Mouse (Mus musculus): ENCODE results near the gene Fat1. TPM values are rescaled to one million over a fixed set of nuclear protein-coding genes. Genes with fewer than 3 reads are reported as not detected.

Gene Fat1
- polyA plus RNA-seq, 1 experiment, result 34.8 TPM

GRCm38 (mm10) chr8:44961492-44961891 lies 26.2 kb downstream of the Fat1 start:
- no peak for DNase-seq (ENCODE audit: low read depth)

GRCm38 (mm10) chr8:44962572-44963231 lies 27.5 kb downstream of the Fat1 start:
- DNase-seq (ENCODE audit: low read depth), result no peak

DNA sequence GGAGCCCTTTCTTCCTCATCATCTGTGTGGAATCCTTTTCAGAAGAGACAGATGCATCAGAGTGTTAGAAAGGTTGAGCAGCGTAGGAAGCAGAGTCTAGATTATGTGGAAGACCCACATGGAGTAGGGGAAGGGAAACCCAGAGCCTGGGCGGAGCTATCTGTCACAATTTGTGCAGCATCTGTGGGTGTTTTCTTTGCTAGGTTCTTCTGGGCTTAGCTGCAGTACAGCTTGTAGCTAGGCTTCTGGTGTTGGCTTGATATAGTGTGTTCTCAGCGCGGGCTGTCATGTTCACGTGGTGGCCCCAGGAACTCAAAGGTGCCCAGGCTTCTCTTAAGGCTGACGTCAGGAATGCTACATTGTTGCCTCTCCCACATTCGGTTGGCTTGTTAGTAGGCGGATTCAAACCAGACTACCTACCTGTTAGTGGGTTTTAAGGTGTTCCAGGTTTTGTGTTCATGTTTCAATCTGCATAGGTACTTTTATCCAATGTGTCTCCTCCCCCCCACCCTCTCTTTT lies 32.3 kb downstream of the Fat1 start:
- no peak for DNase-seq (ENCODE audit: low read depth)

DNA sequence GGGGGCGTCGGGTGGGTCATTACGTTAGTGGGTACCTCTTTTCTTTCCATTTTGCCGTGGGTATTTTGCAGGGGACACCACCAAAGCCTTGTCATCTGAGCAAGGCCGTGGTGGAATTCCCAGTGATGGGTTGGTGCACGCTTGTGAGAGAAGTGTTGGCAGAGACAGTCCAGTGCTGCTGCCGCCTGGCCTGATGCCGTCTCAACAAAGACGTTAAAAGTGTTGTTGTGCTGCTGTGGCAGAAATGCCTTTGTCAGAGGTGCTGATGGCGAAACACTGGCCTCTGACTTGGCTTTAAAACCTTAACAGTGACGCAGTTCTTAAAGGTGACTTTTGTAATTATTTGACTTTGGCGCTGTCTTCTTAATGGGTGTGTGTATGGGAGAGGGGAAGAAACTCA lies 34.8 kb downstream of the Fat1 start:
- no peak for DNase-seq (ENCODE audit: low read depth)

GRCm38 (mm10) chr8:44971346-44971745 lies 36.1 kb downstream of the Fat1 start:
- no peak for DNase-seq (ENCODE audit: low read depth)

DNA sequence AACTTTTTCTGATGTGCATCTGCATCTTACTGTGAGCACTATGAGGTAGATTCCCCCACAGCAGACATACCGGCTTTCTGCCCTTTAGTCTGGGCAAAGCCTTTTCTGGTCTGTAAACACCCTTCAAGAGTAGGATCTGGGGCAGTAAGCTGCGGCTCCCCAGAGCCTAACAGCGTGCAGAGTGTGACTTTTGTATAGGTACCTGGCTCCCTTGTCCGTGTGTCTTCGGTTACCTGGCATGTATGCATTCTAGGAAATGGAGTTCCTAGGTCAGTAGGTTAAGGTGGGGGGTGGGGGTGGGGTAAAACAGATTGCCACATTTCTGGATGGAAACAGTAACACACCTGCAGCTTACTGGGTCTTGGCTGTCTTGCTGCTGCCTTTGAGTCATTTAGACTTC lies 36.7 kb downstream of the Fat1 start:
- DNase-seq (ENCODE audit: low read depth), result no peak

DNA sequence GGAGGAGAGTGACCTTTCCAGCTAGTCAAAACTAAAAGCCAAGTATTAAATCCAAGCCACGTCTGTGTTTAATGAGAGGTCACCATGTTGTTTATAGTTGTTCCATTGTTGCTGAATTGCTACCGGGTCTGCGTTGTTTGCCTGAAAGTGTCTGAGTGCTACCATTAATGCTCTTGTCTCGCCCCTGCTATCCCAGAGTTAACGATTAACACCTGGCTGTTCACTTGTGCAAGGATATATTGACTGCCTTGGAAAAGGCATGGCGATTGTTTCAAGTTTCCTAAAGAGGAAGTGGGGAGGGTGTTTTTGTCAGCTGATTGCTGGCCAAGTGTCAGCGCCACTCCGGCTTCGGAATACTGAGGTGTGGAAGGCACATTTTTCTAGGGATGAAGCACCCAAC lies 39.9 kb downstream of the Fat1 start:
- DNase-seq (ENCODE audit: low read depth), result no peak

DNA sequence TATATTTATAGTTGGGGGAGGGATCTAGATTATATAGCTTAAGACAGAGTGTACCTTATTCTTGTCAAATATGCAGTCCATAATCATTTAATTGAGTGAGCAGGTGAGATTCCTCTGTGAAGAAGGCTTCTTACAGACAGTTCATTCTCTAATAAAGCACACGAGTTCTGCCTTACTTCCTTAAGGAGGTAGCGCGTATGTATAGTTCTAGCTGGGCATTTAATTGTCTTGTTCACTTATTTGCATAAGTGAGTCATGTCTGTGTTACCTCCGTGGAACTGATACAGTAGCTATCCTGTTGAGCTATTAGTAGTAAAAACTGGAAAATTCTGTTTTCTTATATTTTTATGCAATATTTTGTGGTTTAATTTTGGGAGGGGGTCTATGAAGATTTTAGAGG lies 40.4 kb downstream of the Fat1 start:
- DNase-seq (ENCODE audit: low read depth), result no peak

- DNase-seq (ENCODE audit: low read depth), result no peak
Observed at GRCm38 (mm10) chr8:44978622-44979021, 43.4 kb downstream of the Fat1 start.

DNA sequence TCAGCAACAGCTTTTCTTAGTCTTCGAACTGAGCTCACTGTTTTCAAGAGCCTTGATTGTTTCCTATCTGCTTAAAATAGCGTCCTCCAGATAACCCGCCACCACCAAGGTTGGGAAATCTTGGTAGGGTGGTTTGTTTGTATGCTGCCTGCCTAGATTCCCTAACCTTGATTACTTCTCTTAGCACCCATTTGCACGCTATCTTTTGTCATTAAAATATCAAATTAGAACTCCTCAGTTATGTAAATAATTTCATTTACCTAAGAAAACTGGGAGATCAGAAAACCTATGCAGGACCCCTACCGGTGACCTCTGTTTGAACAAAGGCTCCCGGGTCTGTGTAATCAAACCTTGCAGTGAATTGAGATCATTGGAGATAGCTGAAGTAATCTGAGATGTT lies 44.0 kb downstream of the Fat1 start:
- no peak for DNase-seq (ENCODE audit: low read depth)

DNA sequence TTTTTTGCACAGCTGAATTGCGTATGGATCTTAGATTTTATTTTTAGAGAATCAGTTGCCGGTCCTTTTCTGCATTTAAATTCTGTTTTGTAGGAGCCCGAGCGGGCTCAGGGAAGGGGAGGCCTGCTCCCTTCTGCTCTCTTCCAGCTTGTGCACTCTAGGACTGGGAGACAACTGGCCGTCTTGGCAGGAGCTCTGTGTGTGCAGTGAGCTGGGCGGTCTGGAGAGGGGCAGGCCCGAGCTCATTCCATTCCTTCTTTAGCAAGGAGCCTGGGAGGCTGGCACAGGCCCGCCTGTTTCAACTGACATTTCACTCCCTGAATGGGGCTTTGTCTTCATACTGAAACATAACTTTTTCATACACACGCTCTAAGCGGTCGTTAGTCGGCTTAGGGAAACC lies 44.8 kb downstream of the Fat1 start:
- no peak for DNase-seq (ENCODE audit: low read depth)

DNA sequence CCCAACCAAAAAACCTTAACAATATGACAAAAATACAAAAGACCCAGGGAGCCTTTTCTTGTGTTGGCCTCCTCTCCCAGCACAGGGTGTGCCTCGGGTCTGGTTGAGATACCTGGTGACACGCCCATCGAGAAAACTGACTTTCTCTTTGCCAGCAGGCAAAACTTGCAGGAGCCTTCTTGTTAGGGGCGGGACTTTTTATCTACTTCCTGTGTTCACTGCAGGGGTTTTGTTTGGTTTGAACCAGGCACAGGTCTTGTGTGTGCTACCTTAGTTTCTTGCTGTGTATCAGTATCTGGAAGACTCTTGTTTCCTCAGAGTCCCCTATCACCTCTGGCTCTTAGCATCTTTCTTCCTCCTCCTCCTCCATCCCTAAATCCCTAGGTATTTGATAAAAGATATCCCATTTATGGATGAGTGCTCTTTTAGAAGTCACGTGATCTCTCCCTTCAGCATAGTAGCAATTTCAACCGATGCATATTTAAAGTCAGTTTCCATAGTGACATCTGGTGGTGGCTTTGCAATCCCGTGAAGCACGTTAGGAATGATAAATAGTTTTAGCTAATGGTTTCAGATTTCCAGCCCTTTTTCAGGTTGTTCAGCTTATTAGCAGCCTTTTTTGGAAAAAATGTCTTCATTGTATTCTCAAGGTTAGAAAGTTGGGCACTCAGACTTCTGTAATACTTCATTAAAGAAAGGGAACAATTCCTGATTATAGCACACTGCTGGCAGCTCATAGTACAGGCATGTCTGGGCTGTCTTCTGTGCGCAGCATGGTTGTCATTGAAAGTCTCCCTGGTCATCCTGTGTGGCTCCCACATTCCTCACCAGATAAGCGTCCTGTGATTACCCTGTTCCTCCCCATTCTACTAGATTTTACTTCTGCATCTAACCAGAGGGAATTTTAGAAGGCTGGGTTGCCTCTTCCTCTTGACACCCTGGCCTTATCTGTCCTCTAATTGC lies 50.4 kb downstream of the Fat1 start:
- no peak for DNase-seq (ENCODE audit: low read depth)

DNA sequence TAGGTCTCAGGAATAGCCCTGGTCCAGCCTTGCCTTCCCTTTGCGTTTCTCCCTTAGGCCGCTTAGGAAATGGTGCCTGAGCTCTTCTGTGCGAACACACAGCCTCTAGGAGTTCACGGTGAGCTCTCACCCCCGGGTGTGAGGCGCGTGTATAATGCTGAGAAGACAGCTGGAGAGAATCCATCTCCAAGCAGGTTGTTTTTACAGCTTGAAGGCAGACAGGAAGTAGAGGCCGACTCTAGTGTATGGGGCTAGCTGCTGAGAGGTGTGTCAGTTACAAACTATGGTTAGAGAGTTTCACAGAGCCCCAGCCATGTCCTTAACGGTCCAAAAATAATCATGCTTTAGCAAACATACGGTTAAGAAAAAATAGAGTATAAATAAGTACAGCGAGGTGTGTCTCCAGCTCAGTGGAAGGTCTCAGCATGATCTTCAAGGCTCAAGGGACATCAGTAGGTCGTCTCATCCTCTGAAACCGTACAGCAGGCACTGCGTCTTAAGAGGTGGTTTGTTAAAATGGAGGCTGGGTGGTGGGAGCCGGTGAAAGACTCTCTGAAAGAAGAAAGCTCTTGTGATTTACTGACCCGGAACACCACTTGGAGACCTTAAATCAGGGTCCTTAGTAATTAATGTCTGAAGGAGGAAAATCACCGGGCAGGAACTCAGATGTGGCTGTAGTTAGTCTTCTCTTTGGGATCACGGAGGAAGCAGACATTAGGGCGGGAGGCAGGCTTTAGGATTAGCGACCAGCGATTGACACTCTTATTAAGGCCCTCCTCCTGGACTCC lies 56.6 kb downstream of the Fat1 start:
- no peak for DNase-seq (ENCODE audit: low read depth)

GRCm38 (mm10) chr8:44992664-44993063 lies 57.4 kb downstream of the Fat1 start:
- no peak for DNase-seq (ENCODE audit: low read depth)

DNA sequence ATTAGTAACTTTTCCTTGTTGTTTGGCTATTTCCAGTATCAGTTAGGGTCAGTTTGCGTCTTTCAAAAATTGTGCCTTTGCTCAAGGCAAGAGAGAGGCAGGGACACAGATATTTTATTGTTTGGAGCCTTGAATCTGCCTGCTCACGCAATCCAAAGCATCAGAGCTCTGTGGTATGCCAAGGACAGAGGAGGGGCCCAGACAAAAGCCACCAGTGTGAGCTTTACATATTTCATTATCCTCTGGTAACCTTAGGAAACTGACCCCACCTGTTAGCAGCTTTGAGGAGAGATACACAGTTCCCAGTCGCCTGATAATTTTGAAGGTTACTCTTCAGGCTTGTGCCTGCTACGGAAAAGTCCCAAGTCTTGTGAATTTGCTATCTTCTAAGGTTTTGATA lies 58.1 kb downstream of the Fat1 start:
- DNase-seq (ENCODE audit: low read depth), result no peak

- no peak for DNase-seq (ENCODE audit: low read depth)
Observed at GRCm38 (mm10) chr8:44996493-44996892, 61.2 kb downstream of the Fat1 start.

- no peak for DNase-seq (ENCODE audit: low read depth)
Observed at GRCm38 (mm10) chr8:44997321-44997720, 62.1 kb downstream of the Fat1 start.

GRCm38 (mm10) chr8:44997829-44998228 lies 62.6 kb downstream of the Fat1 start:
- no peak for DNase-seq (ENCODE audit: low read depth)

GRCm38 (mm10) chr8:44998275-44998674 lies 63.0 kb downstream of the Fat1 start:
- DNase-seq (ENCODE audit: low read depth), result no peak

- DNase-seq (ENCODE audit: low read depth), result no peak
Observed at GRCm38 (mm10) chr8:44998681-44999277, 63.5 kb downstream of the Fat1 start.

- no peak for DNase-seq (ENCODE audit: low read depth)
Observed at GRCm38 (mm10) chr8:45001577-45002197, 66.4 kb downstream of the Fat1 start.

Measured in gonadal fat pad, adult 2 months (tissue).